ENCODE assay signal across 9 mouse cellular contexts in the genomic region with DNA sequence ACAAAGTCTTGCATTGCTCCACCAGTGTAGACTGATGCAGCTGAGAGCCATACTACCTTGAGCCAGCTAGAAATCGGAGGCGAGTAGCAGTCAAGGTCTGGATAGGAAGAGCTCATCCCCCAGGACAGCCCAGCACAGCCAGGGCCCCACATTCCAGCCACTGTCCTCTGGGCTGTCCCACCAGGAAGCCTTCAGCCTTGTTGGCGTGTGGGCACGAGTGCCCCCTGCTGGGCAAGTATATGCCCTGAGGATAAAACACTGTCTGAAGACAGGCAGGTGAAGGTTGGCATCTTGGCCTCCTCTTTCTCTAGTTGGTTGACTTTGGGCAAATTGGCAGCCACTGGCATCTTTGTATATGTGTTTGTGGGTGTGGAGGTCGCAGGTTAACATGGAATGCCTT. TPM values are rescaled to one million over a fixed set of nuclear protein-coding genes. Genes with fewer than 3 reads are reported as not detected.
DNase-seq lines count a peak whose midpoint lies in the region; ATAC-seq and TF ChIP-seq lines count a peak whose summit lies in the region.
"Had no signal": no experiment of that assay in that cellular context is flagged by ENCODE, and none has a peak within 500 bp of the region (broad histone marks: within the 10 kb centered on the region; RNA-seq: fewer than 3 reads in every experiment).

No protein-coding gene starts in this region.

- WGBS in forebrain, embryonic 13.5 days, result 19% methylated on average over 5 of the region's 5 CpGs
- 23% methylated on average over 5 of the region's 5 CpGs for WGBS in forebrain, embryonic 16.5 days
- 38% methylated on average over 5 of the region's 5 CpGs for WGBS in cerebellum, adult 2 months
- 15% methylated on average over 5 of the region's 5 CpGs for WGBS in intestine, embryonic 14.5 days
- WGBS in midbrain, postnatal 0 days, result 33% methylated on average over 5 of the region's 5 CpGs

- H3K4me1 ChIP-seq in forebrain, embryonic 13.5 days, result peaks cover 3% of the 10 kb centered on the region
- H3K4me1 ChIP-seq in forebrain, embryonic 16.5 days (replicated peaks; ENCODE audit: control insufficient read depth, insufficient read depth, low read length), result peaks cover 6% of the 10 kb centered on the region
- H3K4me1 ChIP-seq in cerebellum, adult 2 months (ENCODE audit: control insufficient read depth, insufficient read depth, low read length), result no peaks in the 10 kb centered on the region; the same call in 1 of the 2 replicates
- H3K4me1 ChIP-seq in intestine, embryonic 14.5 days (replicated peaks; ENCODE audit: control insufficient read depth, insufficient read depth, low read length), result peaks cover 8% of the 10 kb centered on the region
- H3K4me1 ChIP-seq in midbrain, postnatal 0 days (ENCODE audit: insufficient read depth, low read length), result peaks cover 3% of the 10 kb centered on the region; the same call in 1 of the 2 replicates

- H3K27ac ChIP-seq in forebrain, embryonic 13.5 days, result no peak overlapping the region
- no peak overlapping the region for H3K27ac ChIP-seq in forebrain, embryonic 16.5 days (ENCODE audit: low read length)
- no peak overlapping the region for H3K27ac ChIP-seq in cerebellum, adult 2 months (ENCODE audit: insufficient read depth, low read length)
- H3K27ac ChIP-seq in intestine, embryonic 14.5 days (ENCODE audit: low read depth), result no peak overlapping the region
- H3K27ac ChIP-seq in left cerebral cortex, adult 2 months, result no peak overlapping the region
- H3K27ac ChIP-seq in midbrain, postnatal 0 days (ENCODE audit: low read depth, low read length), result no peak overlapping the region
- H3K27ac ChIP-seq: macrophage had no signal

- H3K9ac ChIP-seq in forebrain, embryonic 13.5 days, result no peak overlapping the region
- H3K9ac ChIP-seq in forebrain, embryonic 16.5 days (replicated peaks; ENCODE audit: low read depth, low read length), result no peak overlapping the region
- no peak overlapping the region for H3K9ac ChIP-seq in intestine, embryonic 14.5 days (ENCODE audit: low read length)
- no peak overlapping the region for H3K9ac ChIP-seq in midbrain, postnatal 0 days (replicated peaks; ENCODE audit: low read length, poor library complexity, severe bottlenecking)

- no peak overlapping the region for H3K4me3 ChIP-seq in forebrain, embryonic 13.5 days
- H3K4me3 ChIP-seq in forebrain, embryonic 16.5 days (replicated peaks; ENCODE audit: low read length), result no peak overlapping the region
- no peak overlapping the region for H3K4me3 ChIP-seq in cerebellum, adult 2 months (replicated peaks; ENCODE audit: insufficient read depth, low read depth, low read length)
- no peak overlapping the region for H3K4me3 ChIP-seq in intestine, embryonic 14.5 days (ENCODE audit: low read depth, low read length)
- no peak overlapping the region for H3K4me3 ChIP-seq in left cerebral cortex, adult 2 months
- H3K4me3 ChIP-seq in midbrain, postnatal 0 days (ENCODE audit: low read depth, low read length), result no peak overlapping the region

- H3K4me2 ChIP-seq in forebrain, embryonic 13.5 days, result no peak overlapping the region
- H3K4me2 ChIP-seq in forebrain, embryonic 16.5 days (ENCODE audit: low read length), result no peak overlapping the region
- H3K4me2 ChIP-seq in intestine, embryonic 14.5 days (ENCODE audit: low read length), result no peak overlapping the region
- H3K4me2 ChIP-seq in midbrain, postnatal 0 days (ENCODE audit: low read depth, low read length, poor library complexity, severe bottlenecking), result no peak overlapping the region

- no peaks in the 10 kb centered on the region for H3K36me3 ChIP-seq in forebrain, embryonic 13.5 days (ENCODE audit: poor library complexity, severe bottlenecking)
- no peaks in the 10 kb centered on the region for H3K36me3 ChIP-seq in forebrain, embryonic 16.5 days (ENCODE audit: control insufficient read depth, insufficient read depth)
- no peaks in the 10 kb centered on the region for H3K36me3 ChIP-seq in intestine, embryonic 14.5 days (ENCODE audit: control insufficient read depth, insufficient read depth, low read length)
- no peaks in the 10 kb centered on the region for H3K36me3 ChIP-seq in midbrain, postnatal 0 days (ENCODE audit: insufficient read depth, low read length)
- no peaks in the 10 kb centered on the region for H3K36me3 ChIP-seq in splenic B cell, adult 2 months (ENCODE audit: control insufficient read depth, insufficient read depth, low read length, poor library complexity, severe bottlenecking)

- TF ChIP-seq POLR2A in cerebellum, adult 2 months (IDR thresholded peaks at IDR 0.05; ENCODE audit: borderline replicate concordance, insufficient read depth, low read length), result no peak

- ATAC-seq in forebrain, embryonic 13.5 days, result peak; percentile 4; the same call in 1 of the 2 replicates
- no peak for ATAC-seq in forebrain, embryonic 16.5 days
- 0 out of 2 replicates have a peak, but pooled peaks have one; percentile 36 for ATAC-seq in intestine, embryonic 14.5 days (replicated peaks; ENCODE audit: low FRiP score, low TSS enrichment, low read depth)
- ATAC-seq in midbrain, postnatal 0 days (ENCODE audit: low FRiP score), result no peak

- intact Hi-C loops in left cerebral cortex, adult 2 months (cut with DNase I), result loop anchor here (2.0 to 10.0 kb wide), 2 partner anchors 36 to 304 kb away; no protein-coding TSS in a partner anchor

- H3K9me3 ChIP-seq in forebrain, embryonic 13.5 days (replicated peaks), result no peaks in the 10 kb centered on the region
- H3K9me3 ChIP-seq in forebrain, embryonic 16.5 days (ENCODE audit: control insufficient read depth, low read length), result no peaks in the 10 kb centered on the region
- H3K9me3 ChIP-seq in intestine, embryonic 14.5 days (ENCODE audit: control insufficient read depth, low read length), result no peaks in the 10 kb centered on the region
- H3K9me3 ChIP-seq in midbrain, postnatal 0 days (ENCODE audit: low read length), result no peaks in the 10 kb centered on the region

- 0 out of 2 replicates have a peak, but pooled peaks cover 6% of the 10 kb centered on the region for H3K27me3 ChIP-seq in forebrain, embryonic 13.5 days
- no peaks in the 10 kb centered on the region for H3K27me3 ChIP-seq in forebrain, embryonic 16.5 days (replicated peaks; ENCODE audit: control insufficient read depth, insufficient read depth, low read length)
- H3K27me3 ChIP-seq in cerebellum, adult 2 months (ENCODE audit: control insufficient read depth, insufficient read depth, low read length), result no peaks in the 10 kb centered on the region
- H3K27me3 ChIP-seq in intestine, embryonic 14.5 days (replicated peaks; ENCODE audit: control insufficient read depth, insufficient read depth, low read length), result no peaks in the 10 kb centered on the region
- H3K27me3 ChIP-seq in midbrain, postnatal 0 days (ENCODE audit: insufficient read depth, low read length), result no peaks in the 10 kb centered on the region
- no peaks in the 10 kb centered on the region for H3K27me3 ChIP-seq in splenic B cell, adult 2 months (ENCODE audit: control insufficient read depth, insufficient read depth, low read length, poor library complexity, severe bottlenecking)

- peak; percentile 43 to 58 for DNase-seq in cerebellum, adult 2 months
- DNase-seq in gastrocnemius, adult 8-10 months (ENCODE audit: low spot score in 2 of 2), result peak; percentile 55 to 72
- peak; percentile 85 for DNase-seq in intestine, embryonic 14.5 days (ENCODE audit: low spot score)
- peak; percentile 59 to 69 for DNase-seq in left cerebral cortex, adult 2 months (ENCODE audit: extremely low spot score in 1 of 2, low spot score in 2 of 2)
- DNase-seq in midbrain, postnatal 0 days (ENCODE audit: low spot score), result peak; percentile 34
- peak; percentile 75 for DNase-seq in splenic B cell, adult 2 months (ENCODE audit: low read depth, low spot score)

- peak; percentile 72 for TF ChIP-seq CTCF in cerebellum, adult 2 months (IDR thresholded peaks at IDR 0.05; ENCODE audit: borderline replicate concordance, insufficient read depth, low read depth, low read length)
- TF ChIP-seq CTCF in left cerebral cortex, adult 2 months (IDR thresholded peaks at IDR 0.05), result peak; percentile 84
- peak; percentile 77 for TF ChIP-seq CTCF in midbrain, postnatal 0 days (IDR thresholded peaks at IDR 0.05)

RNA-seq across cellular contexts. Expression of gene Wnt11, which starts 56.0 kb away (rescaled TPM):
- polyA plus RNA-seq in forebrain, embryonic 13.5 days (2015; fragmentation: Nextera tagmentation; extraction: Ambion mirVana), result 0.19 and 0.23 TPM in 2 replicates
- polyA plus RNA-seq in forebrain, embryonic 16.5 days (2015; fragmentation: Nextera tagmentation; extraction: Ambion mirVana), result 0.37 and 0.53 TPM in 2 replicates
- 1.5 and 1.9 TPM in 2 replicates for polyA plus RNA-seq in cerebellum, adult 2 months (2012; rRNA removed)
- total RNA-seq in gastrocnemius, adult 8-10 months (2022), result 1 to 10 TPM; 5.3 to 7.6 (median 5.9) TPM
- 3.6 and 3.9 TPM in 2 replicates for polyA plus RNA-seq in intestine, embryonic 14.5 days (2014; fragmentation: Nextera tagmentation; extraction: Ambion mirVana)
- 1 to 10 TPM in 1 of 2 experiments, under 1 TPM in 1; 0.93 to 1.0 TPM for total RNA-seq in left cerebral cortex, adult 2 months (2021)
- total RNA-seq in midbrain, postnatal 0 days (2014; rRNA removed), result 3.2 and 3.7 TPM in 2 replicates
- polyA plus RNA-seq in midbrain, postnatal 0 days (2015; fragmentation: Nextera tagmentation; extraction: Ambion mirVana), result 1.8 and 1.9 TPM in 2 replicates
- polyA plus RNA-seq: macrophage had no signal

Comparison
In these comparisons a context has a peak if more than half of its experiments do, and no peak if none do; other contexts are left out.
1. ATAC-seq: peak in forebrain, embryonic 13.5 days (single experiment) and intestine, embryonic 14.5 days (single experiment); none in forebrain, embryonic 16.5 days (single experiment) and midbrain, postnatal 0 days (single experiment).
2. DNase-seq: peak in every context shown above with its lines; median percentile 85 in intestine, embryonic 14.5 days; 75 in splenic B cell, adult 2 months; 64 in left cerebral cortex, adult 2 months; 64 in gastrocnemius, adult 8-10 months; 50 in cerebellum, adult 2 months; 34 in midbrain, postnatal 0 days.
3. Peak in every context shown above with its lines, with median percentiles within 50 percentile points of each other: CTCF ChIP-seq.